Mouse (Mus musculus) adrenal gland, postnatal 36 days (tissue): ENCODE measurements at regions not wholly inside any gene's neighbourhood (a gene's known extent, or its start where the extent isn't known, plus 50 kb on each side); places are given as distances from the start of the nearest gene placed in this dataset.

Experiments
- DNase-seq, 2 experiments: peaks; one replicate each; pipeline ENCODE4 v3.0.0; 2021; ENCODE audit warnings: mixed read lengths in 1 of 2

- no peak for DNase-seq
These were observed 302.5 kb upstream of the 4931429L15Rik start for GRCm38 (mm10) chr9:46622255-46622654.

- DNase-seq: no peak
These were observed 302.1 kb upstream of the 4931429L15Rik start for GRCm38 (mm10) chr9:46621851-46622250.

GRCm38 (mm10) chr9:46610101-46611005, 290.6 kb upstream of the 4931429L15Rik start:
- no peak for DNase-seq

GRCm38 (mm10) chr9:46608695-46609094, 288.9 kb upstream of the 4931429L15Rik start:
- no peak for DNase-seq

- no peak for DNase-seq
These were observed 281.0 kb upstream of the 4931429L15Rik start for GRCm38 (mm10) chr9:46600803-46601202.

GRCm38 (mm10) chr9:46599931-46600708, 280.3 kb upstream of the 4931429L15Rik start:
- peak; percentile 39 to 45 for DNase-seq

- DNase-seq: no peak
These were observed 278.7 kb upstream of the 4931429L15Rik start for GRCm38 (mm10) chr9:46598518-46598917.

GRCm38 (mm10) chr9:46593444-46593843, 273.7 kb upstream of the 4931429L15Rik start:
- DNase-seq: no peak

GRCm38 (mm10) chr9:46592908-46593307, 273.1 kb upstream of the 4931429L15Rik start:
- DNase-seq: no peak

- no peak for DNase-seq
These were observed 267.0 kb upstream of the 4931429L15Rik start for GRCm38 (mm10) chr9:46586818-46587217.

GRCm38 (mm10) chr9:46581844-46582243, 262.1 kb upstream of the 4931429L15Rik start:
- DNase-seq: no peak

GRCm38 (mm10) chr9:46562301-46562700, 242.5 kb upstream of the 4931429L15Rik start:
- no peak for DNase-seq

GRCm38 (mm10) chr9:46558481-46558880, 238.7 kb upstream of the 4931429L15Rik start:
- DNase-seq: no peak

GRCm38 (mm10) chr9:46557781-46558180, 238.0 kb upstream of the 4931429L15Rik start:
- no peak for DNase-seq

- DNase-seq: no peak
These were observed 235.4 kb upstream of the 4931429L15Rik start for GRCm38 (mm10) chr9:46555156-46555555.

- DNase-seq: no peak
These were observed 234.9 kb upstream of the 4931429L15Rik start for GRCm38 (mm10) chr9:46554586-46555152.

- no peak for DNase-seq
These were observed 229.6 kb upstream of the 4931429L15Rik start for GRCm38 (mm10) chr9:46549416-46549815.

GRCm38 (mm10) chr9:46544326-46544725, 224.5 kb upstream of the 4931429L15Rik start:
- no peak for DNase-seq

- DNase-seq: no peak
These were observed 221.2 kb upstream of the 4931429L15Rik start for GRCm38 (mm10) chr9:46541001-46541400.

- no peak for DNase-seq
These were observed 218.8 kb upstream of the 4931429L15Rik start for GRCm38 (mm10) chr9:46538616-46539015.

- no peak for DNase-seq
These were observed 196.8 kb upstream of the 4931429L15Rik start for GRCm38 (mm10) chr9:46516401-46517130.
